Mouse (Mus musculus): ENCODE measurements around the gene Bud23.

DNA sequence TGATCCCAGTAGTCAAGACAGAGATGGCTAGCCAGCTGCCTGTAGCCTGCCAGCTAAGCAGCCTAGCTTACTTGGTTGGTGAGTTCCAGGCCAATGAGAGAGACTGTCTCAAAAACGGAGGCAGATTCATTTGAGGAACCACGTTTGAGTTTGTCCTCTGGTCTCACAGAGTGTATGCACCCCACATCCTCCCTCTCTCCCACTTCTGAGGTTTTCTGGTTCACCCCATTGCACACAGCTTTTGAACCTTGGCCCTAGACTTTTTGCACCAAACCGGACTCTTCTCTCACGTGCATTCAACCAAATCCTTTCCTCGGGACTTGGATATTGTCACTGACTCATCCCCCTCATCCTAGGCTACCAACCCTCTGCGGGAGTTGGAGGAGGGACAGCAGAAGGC is 45.2 kb upstream of the Bud23 start:
- TF ChIP-seq MAX (IDR thresholded peaks at IDR 0.05), result no peak
- TF ChIP-seq CTCF (IDR thresholded peaks at IDR 0.05; ENCODE audit: control insufficient read depth, insufficient read depth, insufficient read length), result no peak
- no peak for TF ChIP-seq USF1 (IDR thresholded peaks at IDR 0.05; ENCODE audit: low read depth)
- no peak for TF ChIP-seq CEBPB (IDR thresholded peaks at IDR 0.05; ENCODE audit: low read depth)
- no peak for TF ChIP-seq MYOG (IDR thresholded peaks at IDR 0.05; ENCODE audit: control insufficient read depth, extremely low read depth, insufficient read length)

Data from C2C12 (cell line).